Mouse (Mus musculus): Measurements from ENCODE around the gene Efcab1. TPM values are rescaled to one million over a fixed set of nuclear protein-coding genes. Genes with fewer than 3 reads are reported as not detected.

Efcab1 gene
- total RNA-seq, 2 experiments from 2014 or later, result 7.1 to 8.6 TPM

DNA sequence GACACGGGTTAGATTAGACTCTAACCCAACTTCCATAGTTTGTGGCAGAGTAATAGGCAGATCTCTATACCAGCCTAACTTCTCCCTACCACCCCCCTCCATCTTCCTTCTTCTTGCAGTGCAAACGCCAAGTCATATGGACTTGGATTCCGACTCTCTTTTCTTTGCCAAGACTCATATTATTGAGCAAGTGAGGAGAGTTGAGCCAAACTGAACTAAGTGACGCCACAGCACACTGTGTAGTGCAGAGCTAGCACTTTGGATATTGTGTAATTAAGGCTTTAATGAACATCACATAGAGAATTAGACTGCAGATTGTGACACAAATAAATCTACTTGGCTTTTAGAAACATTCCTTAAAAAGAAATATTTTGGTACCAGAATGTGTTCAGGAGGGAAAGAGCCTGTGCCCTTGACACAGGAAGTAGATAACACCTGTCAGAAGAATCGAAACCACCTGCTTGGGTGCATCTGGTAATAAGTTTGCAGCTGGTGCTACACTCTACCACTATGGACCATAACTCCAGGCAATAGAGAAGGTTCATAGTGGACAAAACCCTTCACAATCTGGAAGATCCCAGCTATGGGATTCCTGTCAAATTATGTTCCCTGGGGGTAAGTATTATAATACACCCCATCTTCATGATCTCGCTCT, 83.3 kb downstream of the Efcab1 start:
- no peak for DNase-seq (ENCODE audit: extremely low spot score in 1 of 2, low spot score in 2 of 2)
- intact Hi-C loops (cut with DNase I), result no loop called here

DNA sequence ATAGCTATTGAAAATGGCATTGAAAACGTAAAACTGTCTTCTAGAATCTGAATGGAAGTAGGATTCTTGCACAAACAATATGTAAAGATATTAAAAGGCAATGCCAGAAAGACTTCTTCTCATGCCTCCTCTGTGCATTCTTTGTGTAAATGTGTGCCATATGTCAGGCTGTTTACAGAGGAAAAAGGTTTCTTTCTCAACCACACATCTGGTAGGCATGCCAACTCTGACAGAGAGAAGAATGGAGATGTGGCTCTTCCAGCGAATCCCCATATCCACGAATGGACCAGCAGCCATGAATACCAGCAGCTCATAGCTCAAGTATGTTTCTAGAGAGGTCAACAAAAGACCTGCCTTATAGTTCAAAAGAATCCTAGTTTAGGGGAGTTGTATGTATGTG, 84.6 kb downstream of the Efcab1 start:
- intact Hi-C loops (cut with DNase I), result no loop called here

DNA sequence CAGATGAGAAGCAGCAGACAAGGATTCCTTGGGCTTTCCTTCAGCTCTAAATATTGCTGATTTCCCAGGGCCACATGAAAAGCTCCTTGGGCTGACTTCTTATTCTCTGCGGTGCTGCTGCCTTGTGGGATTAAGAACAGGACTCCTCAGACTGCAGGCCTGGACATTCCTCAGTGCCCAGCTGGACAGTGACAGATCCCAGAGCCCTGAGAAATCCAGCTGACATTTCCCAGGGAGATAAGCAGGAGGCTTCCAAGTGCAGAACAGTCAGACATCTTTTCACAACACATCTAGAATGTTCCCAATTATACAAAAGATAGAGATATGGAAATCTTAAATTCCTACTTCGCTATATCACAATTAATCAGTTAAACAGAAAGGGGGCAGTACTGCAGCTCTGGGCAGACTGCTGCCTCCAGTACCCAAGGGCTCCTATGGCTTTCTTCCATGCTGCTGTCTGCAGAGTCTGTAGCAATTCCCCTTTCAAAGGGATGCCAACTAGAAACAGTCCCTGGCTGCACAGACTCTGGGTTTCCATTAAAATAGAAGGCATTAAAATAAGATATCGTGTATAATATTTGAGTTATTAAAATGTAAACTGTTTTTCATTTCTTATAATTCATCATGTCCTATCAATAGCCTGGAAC, 86.2 kb downstream of the Efcab1 start:
- DNase-seq (ENCODE audit: extremely low spot score in 1 of 2, low spot score in 2 of 2), result no peak
- intact Hi-C loops (cut with DNase I), result no loop called here

More for the DNA sequence above, 84.6 kb downstream of the Efcab1 start:
- no peak for DNase-seq (ENCODE audit: extremely low spot score in 1 of 2, low spot score in 2 of 2)

DNA sequence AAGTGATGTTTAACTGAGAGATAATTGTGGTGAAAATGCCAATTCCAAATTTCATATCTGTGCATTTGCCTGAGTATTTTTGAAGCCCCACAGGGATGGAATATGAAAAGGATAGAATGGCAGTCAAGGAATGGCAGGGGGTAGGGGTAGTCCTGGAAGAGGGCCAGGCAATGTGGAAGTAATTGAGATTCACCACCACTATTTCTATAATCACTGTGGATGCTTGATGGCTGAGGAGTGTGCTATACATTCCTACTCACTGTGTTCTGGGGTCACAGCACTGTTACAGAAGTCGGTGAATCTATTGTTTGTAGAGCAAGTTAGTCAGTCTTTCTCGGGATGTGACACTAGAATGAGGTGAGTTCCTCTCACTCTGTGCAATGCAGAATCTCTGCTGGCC, 108.3 kb downstream of the Efcab1 start:
- no peak for DNase-seq (ENCODE audit: extremely low spot score in 1 of 2, low spot score in 2 of 2)
- intact Hi-C loops (cut with DNase I), result no loop called here
